Mouse (Mus musculus): ENCODE measurements around the gene Pde4b. TPM values are rescaled to one million over a fixed set of nuclear protein-coding genes. Genes with fewer than 3 reads are reported as not detected.

The Pde4b gene
- polyA plus RNA-seq, 1 experiment from 2014 or later, result 21.8 TPM

DNA sequence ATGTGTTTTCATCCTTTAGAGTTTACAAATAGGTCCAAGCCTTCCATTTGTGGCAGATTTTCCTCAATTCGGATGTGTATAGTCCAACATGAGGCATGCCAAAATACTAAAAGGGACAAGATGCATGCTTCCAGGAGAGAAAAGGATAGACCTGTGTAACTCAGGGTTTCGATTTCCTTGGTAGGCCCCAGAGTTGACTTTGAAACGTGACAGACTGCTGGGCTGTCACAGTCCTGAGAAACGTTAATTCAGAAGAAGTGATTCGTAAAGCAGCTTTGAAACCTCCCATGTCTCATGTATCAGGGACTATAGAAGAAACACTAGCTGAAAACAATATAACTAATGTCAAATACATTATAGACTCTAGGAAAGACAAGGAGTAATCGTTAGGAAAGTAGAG is 495.6 kb downstream of the Pde4b start:
- Histone ChIP-seq H3K4me3 (no peak overlapping the region), H3K9ac (no peak overlapping the region), H3K36me3 (no peaks in the 10 kb centered on the region), H3K4me2 (no peak overlapping the region), H3K27me3 (no peaks in the 10 kb centered on the region), H3K9me3 (no peaks in the 10 kb centered on the region), H3K27ac (replicated peaks) (no peak overlapping the region), H3K4me1 (replicated peaks) (peaks cover 8% of the 10 kb centered on the region)
- no peak for ATAC-seq (ENCODE audit: low read depth)
- 81% methylated on average over 6 of the region's 6 CpGs for WGBS

DNA sequence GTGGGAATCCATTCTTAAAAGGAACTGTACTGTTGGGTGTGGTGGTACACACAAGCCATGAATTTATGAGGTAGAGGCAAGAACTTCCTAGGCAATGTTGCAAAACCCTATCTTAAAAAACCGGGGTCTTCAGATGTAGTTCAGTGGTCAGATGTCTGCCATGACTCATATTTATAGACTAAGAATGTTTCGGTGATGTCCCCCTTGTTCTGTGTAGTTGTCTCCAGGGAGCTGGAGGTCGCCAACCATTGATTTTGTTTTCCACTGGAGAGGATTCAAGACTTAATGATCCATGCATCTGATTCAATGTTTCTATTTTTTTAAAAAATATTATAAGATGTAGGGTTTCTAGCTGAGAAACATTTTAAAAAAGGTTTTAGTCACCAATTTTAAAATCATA is 496.1 kb downstream of the Pde4b start:
- H3K4me3 ChIP-seq, result no peak overlapping the region
- no peaks in the 10 kb centered on the region for H3K27me3 ChIP-seq
- no peak overlapping the region for H3K4me2 ChIP-seq
- no peak overlapping the region for H3K9ac ChIP-seq
- ATAC-seq (ENCODE audit: low read depth), result no peak
- H3K4me1 ChIP-seq (replicated peaks), result peaks cover 10% of the 10 kb centered on the region
- H3K9me3 ChIP-seq, result no peaks in the 10 kb centered on the region
- H3K36me3 ChIP-seq, result no peaks in the 10 kb centered on the region
- WGBS, result 69% methylated on average over 3 of the region's 3 CpGs
- no peak overlapping the region for H3K27ac ChIP-seq (replicated peaks)

DNA sequence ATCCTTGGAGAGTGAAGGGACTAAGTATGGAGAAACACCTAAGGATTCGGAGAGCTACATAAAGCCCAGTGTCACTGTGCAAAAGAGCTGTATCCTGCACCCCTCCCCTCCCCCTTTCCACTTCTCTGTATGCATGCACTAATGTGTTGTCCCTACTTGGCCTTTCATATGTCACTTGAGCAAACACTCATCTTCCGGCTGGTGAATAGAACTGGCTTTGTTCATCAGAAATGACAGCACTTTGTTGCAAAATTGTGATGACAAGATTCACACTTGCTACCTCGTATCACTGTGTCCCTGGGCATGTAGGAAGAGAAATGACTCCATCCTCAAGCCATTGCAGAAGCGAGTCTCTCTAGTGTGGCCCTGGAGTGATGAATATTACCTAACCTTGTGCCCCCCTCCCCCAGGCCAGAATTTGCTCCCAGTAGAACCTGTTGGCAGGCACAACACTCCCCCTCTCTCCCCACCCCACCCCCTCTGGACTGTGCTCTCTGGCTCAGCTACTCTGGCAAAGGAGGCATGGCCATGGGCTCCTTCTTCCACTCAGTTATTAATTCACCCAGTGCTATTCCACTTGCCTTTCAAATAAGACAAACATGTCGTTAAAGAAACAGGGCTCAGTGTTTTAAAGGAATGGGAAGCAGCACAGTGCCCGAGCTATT is 497.4 kb downstream of the Pde4b start:
- H3K4me2 ChIP-seq, result no peak overlapping the region
- no peak for ATAC-seq (ENCODE audit: low read depth)
- no peaks in the 10 kb centered on the region for H3K27me3 ChIP-seq
- H3K9ac ChIP-seq, result no peak overlapping the region
- WGBS, result 45% methylated on average over 6 of the region's 6 CpGs
- H3K4me1 ChIP-seq (replicated peaks), result peaks cover 23% of the 10 kb centered on the region
- no peaks in the 10 kb centered on the region for H3K36me3 ChIP-seq
- H3K4me3 ChIP-seq, result no peak overlapping the region
- no peaks in the 10 kb centered on the region for H3K9me3 ChIP-seq
- H3K27ac ChIP-seq (replicated peaks), result no peak overlapping the region

DNA sequence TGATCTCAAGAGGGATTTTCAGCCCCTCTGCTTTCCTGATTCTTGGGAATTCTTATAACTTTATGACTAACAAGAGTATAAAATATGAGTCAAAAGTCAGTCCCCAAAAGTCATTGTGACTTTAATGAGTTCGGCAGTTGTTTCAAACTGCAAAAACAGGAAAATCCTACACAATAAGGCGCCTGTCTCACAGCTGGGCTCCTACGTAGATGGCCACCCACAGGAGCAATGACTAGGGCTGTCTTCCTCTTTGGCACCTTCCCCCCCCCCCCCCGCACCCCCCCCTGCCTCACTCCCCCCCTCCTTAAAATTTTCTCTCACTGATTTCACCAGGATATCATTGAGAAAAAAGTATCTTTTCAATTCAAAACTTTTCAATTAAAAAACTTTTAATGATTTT is 498.2 kb downstream of the Pde4b start:
- Histone ChIP-seq H3K27ac (replicated peaks) (no peak overlapping the region), H3K9ac (no peak overlapping the region), H3K4me3 (no peak overlapping the region), H3K27me3 (no peaks in the 10 kb centered on the region), H3K36me3 (no peaks in the 10 kb centered on the region), H3K4me1 (replicated peaks) (peaks cover 28% of the 10 kb centered on the region), H3K4me2 (no peak overlapping the region), H3K9me3 (no peaks in the 10 kb centered on the region)
- ATAC-seq (ENCODE audit: low read depth), result no peak
- 45% methylated on average over 3 of the region's 4 CpGs for WGBS

DNA sequence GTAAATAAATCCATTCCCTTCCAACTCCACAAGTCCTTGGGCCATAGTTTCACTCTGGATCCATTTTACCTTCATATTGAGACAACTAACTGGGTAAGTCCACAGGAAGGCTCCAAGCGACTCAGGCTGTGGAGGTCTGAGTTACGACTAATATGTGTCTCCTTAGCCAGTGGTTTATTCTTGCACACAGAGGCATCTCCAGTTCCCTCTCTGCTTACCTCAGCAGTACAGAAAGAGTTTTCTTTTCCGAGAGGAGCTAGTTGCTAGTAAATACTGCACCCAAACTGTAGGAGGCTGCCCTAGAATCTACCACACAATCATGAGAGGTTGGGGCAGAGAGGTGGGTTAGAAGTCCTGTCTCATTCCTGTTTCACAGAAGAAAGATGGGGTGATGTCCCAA is 499.4 kb downstream of the Pde4b start:
- ATAC-seq (ENCODE audit: low read depth), result no peak
- no peaks in the 10 kb centered on the region for H3K27me3 ChIP-seq
- H3K36me3 ChIP-seq, result no peaks in the 10 kb centered on the region
- H3K9ac ChIP-seq, result no peak overlapping the region
- no peak overlapping the region for H3K4me3 ChIP-seq
- WGBS, result 90% methylated on average over 3 of the region's 3 CpGs
- no peak overlapping the region for H3K27ac ChIP-seq (replicated peaks)
- H3K9me3 ChIP-seq, result no peaks in the 10 kb centered on the region
- H3K4me1 ChIP-seq (replicated peaks), result peaks cover 40% of the 10 kb centered on the region
- H3K4me2 ChIP-seq, result no peak overlapping the region

DNA sequence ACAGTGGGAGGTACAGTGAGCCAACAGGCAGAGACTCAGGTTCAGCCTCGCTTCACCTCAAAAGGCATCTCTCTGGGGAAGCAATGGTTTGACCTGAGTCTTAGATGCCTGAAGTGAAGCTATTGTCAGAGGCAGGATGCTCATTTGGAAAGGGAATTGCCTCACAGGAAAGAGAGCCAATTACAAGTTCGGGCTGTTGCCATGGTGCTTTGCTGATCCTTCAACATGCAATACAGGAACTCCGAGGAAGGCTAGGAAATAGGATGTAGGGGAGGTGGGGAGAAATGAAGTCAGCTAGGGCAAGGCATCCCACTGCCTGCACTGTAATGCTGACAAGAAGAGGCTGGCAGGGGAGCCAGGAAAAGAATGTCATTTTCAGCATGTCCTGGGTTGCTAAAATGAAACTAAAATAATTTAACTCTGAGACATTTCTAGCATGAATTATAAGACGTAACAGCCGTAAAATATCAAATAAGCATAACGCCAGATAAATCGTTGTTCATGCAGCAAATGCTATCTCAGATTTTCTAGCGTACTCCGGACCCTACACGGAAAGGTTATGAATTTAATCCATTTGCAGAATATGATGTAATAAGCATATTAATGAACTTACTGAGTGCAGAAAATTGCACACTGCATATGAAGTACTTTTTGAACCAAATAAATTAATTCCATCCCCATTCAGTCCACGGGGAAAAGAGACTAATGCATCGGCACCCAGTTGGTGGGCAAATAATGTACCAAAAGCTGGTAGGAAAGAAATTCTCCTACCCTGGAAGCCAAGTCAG is 501.5 kb downstream of the Pde4b start:
- peaks cover 48% of the 10 kb centered on the region for H3K4me1 ChIP-seq (replicated peaks)
- WGBS, result 26% methylated on average over 12 of the region's 12 CpGs
- H3K27ac ChIP-seq (replicated peaks), result peak overlapping the region; percentile 81
- H3K9me3 ChIP-seq, result no peaks in the 10 kb centered on the region
- H3K36me3 ChIP-seq, result no peaks in the 10 kb centered on the region
- H3K9ac ChIP-seq, result peak overlapping the region; percentile 67
- H3K4me2 ChIP-seq, result peak overlapping the region; percentile 61
- peak; percentile 59; the same call in 1 of the 2 replicates for ATAC-seq (ENCODE audit: low read depth)
- peak overlapping the region; percentile 35 for H3K4me3 ChIP-seq
- no peaks in the 10 kb centered on the region for H3K27me3 ChIP-seq

DNA sequence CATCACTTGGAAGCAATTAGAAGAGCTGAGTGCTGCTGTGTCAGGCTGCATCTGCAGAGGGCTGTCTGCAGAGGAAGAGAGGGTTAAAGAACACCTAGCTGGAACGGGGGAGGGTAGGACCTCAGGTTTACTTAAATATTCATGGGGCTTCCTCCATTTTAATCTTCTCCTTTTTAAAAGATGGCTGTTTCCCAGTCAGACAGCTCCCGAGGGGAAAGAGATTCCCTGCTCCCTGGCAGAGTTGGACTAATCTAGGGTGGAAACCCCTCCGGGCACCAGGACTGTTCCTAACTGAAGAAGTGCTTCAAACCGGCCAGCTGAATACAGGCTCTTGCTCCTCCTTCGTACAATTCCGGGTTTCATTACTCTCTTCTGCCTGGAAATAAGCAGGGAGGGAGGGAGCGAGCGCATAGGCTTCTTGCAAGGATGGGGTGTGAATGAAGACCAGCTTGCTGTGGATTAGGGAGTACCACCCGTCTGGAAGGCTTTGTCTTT is 502.2 kb downstream of the Pde4b start:
- no peaks in the 10 kb centered on the region for H3K9me3 ChIP-seq
- peak overlapping the region; percentile 67 for H3K9ac ChIP-seq
- H3K27me3 ChIP-seq, result no peaks in the 10 kb centered on the region
- ATAC-seq (ENCODE audit: low read depth), result peak; percentile 79
- H3K4me2 ChIP-seq, result peak overlapping the region; percentile 61
- H3K27ac ChIP-seq (replicated peaks), result peak overlapping the region; percentile 81
- H3K4me3 ChIP-seq, result peak overlapping the region; percentile 35
- H3K36me3 ChIP-seq, result no peaks in the 10 kb centered on the region
- peaks cover 46% of the 10 kb centered on the region for H3K4me1 ChIP-seq (replicated peaks)
- 3% methylated on average over 9 of the region's 9 CpGs for WGBS

DNA sequence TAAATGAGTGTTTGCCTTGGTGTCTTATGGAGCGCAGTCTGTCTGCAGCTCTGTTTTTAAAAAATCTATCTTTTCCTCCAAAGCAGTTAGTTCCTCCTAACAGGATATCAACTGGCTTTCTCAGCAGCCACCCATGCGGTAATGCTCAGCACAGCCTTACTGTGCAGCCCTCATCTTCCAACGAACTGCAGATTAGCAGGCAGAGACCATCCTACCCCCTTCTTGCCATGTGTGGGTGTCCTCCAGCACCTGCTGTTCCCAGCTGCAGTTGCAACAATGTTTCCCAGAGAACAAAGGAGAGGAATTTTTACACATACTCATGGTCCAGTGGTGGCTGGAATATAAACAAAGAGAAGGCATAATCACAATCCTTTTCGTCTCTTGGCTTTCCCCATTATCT is 504.5 kb downstream of the Pde4b start:
- peaks cover 41% of the 10 kb centered on the region for H3K4me1 ChIP-seq (replicated peaks)
- ATAC-seq (ENCODE audit: low read depth), result no peak
- peak overlapping the region; percentile 50 for H3K9ac ChIP-seq
- H3K4me3 ChIP-seq, result peak overlapping the region; percentile 17
- H3K4me2 ChIP-seq, result peak overlapping the region; percentile 34
- H3K27me3 ChIP-seq, result no peaks in the 10 kb centered on the region
- peaks cover 10% of the 10 kb centered on the region; the same call in 1 of the 2 replicates for H3K36me3 ChIP-seq
- 45% methylated on average over 4 of the region's 4 CpGs for WGBS
- H3K27ac ChIP-seq (replicated peaks), result peak overlapping the region; percentile 47
- no peaks in the 10 kb centered on the region for H3K9me3 ChIP-seq

DNA sequence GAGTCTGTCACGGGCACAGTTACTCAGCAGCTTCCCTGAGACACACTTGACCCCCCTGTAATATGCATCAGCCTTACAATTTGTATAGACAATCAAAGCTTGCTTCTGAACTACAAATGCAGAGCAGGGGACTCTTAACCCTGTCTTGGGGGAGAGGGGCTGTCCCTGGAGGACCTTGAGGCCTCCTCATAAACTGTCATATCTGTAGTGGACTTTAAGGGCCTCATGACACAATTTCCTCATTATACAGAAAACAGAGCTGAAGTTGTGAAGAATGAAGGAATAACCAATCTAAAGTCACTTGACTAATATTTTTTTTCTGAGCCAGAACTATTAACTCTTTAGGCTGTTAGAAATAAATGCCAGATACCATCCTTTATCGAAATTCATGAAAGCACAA is 505.2 kb downstream of the Pde4b start:
- H3K27ac ChIP-seq (replicated peaks), result peak overlapping the region; percentile 47; the same call in 1 of the 2 replicates
- ATAC-seq (ENCODE audit: low read depth), result no peak
- WGBS, result 63% methylated on average over 2 of the region's 2 CpGs
- H3K4me1 ChIP-seq (replicated peaks), result peaks cover 41% of the 10 kb centered on the region
- H3K27me3 ChIP-seq, result no peaks in the 10 kb centered on the region
- H3K4me3 ChIP-seq, result 0 out of 2 replicates have a peak overlapping the region, but pooled peaks have one; percentile 17
- H3K9ac ChIP-seq, result peak overlapping the region; percentile 50
- peak overlapping the region; percentile 34; the same call in 1 of the 2 replicates for H3K4me2 ChIP-seq
- peaks cover 13% of the 10 kb centered on the region for H3K36me3 ChIP-seq
- no peaks in the 10 kb centered on the region for H3K9me3 ChIP-seq

DNA sequence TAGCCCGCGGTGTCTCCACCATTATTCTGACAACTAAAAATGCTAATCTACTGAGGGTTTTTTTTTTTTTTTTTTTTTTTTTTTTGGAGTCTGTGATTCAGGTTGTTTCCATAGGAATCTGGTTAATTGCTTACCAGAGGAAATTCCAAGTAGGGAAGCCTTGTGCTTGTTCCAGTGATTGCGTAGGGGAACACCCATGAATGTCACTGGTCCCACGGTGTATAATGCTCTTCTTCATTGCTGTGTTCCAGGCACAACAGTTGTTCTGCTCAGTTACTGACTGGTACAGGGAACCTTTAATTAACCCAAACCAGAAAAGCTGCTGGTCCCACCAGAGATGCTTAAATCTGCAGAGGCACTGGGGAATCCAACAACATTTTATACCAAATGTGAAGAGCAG is 506.3 kb downstream of the Pde4b start:
- no peak overlapping the region for H3K4me3 ChIP-seq
- peaks cover 16% of the 10 kb centered on the region for H3K36me3 ChIP-seq
- no peaks in the 10 kb centered on the region for H3K27me3 ChIP-seq
- no peak overlapping the region for H3K9ac ChIP-seq
- 69% methylated on average over 4 of the region's 4 CpGs for WGBS
- H3K27ac ChIP-seq (replicated peaks), result no peak overlapping the region
- no peak for ATAC-seq (ENCODE audit: low read depth)
- no peaks in the 10 kb centered on the region for H3K9me3 ChIP-seq
- peaks cover 36% of the 10 kb centered on the region for H3K4me1 ChIP-seq (replicated peaks)
- H3K4me2 ChIP-seq, result 0 out of 2 replicates have a peak overlapping the region, but pooled peaks have one; percentile 5

DNA sequence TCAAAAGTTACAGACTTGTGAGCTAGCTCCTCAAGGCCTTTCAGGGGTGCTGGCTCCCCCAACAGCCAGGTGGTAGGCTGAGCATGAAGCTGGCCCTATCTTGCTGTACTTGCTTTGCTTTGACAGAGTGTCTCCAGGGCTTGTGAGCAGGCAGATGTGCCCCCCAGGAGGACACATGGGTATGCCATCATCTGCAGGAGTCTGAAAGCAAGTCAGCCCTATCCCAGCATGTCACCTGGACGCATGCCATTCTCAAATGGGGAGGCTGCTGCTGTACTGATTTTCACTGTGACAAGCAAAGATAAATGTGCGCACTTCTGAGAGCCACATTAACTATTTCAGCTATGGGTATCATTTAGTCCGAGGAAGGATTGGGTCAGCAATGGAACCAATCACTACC is 507.2 kb downstream of the Pde4b start:
- Histone ChIP-seq H3K27ac (replicated peaks) (no peak overlapping the region), H3K4me1 (replicated peaks) (peaks cover 28% of the 10 kb centered on the region), H3K9ac (no peak overlapping the region), H3K4me3 (no peak overlapping the region), H3K4me2 (no peak overlapping the region), H3K36me3 (peaks cover 25% of the 10 kb centered on the region), H3K27me3 (no peaks in the 10 kb centered on the region), H3K9me3 (no peaks in the 10 kb centered on the region)
- 82% methylated on average over 3 of the region's 3 CpGs for WGBS
- ATAC-seq (ENCODE audit: low read depth), result no peak

DNA sequence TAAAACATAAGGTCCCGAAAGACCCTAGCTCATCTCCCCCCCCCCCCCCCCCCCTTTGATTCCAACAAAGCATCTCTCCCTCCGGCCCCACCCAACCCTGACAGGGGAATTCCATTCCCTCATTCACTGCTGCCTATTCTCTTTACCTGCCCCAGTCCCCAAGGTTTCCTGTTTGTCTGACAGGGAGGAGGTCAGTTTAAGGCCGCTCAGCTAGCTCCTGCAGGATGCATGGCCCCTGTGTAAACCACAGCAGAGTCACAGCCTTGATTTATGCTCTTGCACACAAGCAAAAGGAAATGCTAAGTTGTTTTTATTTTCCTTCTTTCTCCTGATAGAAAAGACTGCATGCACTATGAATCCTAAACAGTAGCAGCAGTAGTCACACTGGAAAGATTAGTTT is 516.6 kb downstream of the Pde4b start:
- Histone ChIP-seq H3K4me3 (no peak overlapping the region), H3K9ac (no peak overlapping the region), H3K9me3 (no peaks in the 10 kb centered on the region), H3K4me2 (no peak overlapping the region), H3K27ac (replicated peaks) (no peak overlapping the region), H3K4me1 (replicated peaks) (no peaks in the 10 kb centered on the region), H3K36me3 (peaks cover 45% of the 10 kb centered on the region), H3K27me3 (no peaks in the 10 kb centered on the region)
- no peak for ATAC-seq (ENCODE audit: low read depth)
- 44% methylated on average over 3 of the region's 3 CpGs for WGBS

Measured in neural tube, embryonic 13.5 days (tissue).